Mouse (Mus musculus) ES-E14 (cell line): ENCODE measurements at regions not wholly inside any gene's neighbourhood (a gene's known extent, or its start where the extent isn't known, plus 50 kb on each side); places are given as distances from the start of the nearest gene placed in this dataset.

ENCODE experiments used
- DNase-seq: peaks from one replicate; pipeline ENCODE4 v3.0.0-alpha.2; 2013; ENCODE audit warnings: low read depth, low spot score
- H3K27ac ChIP-seq: 2 replicates; pipeline ENCODE4 v1.5.1; 2012; ENCODE audit warnings: low read depth, mild to moderate bottlenecking, low read length, moderate library complexity, mixed read lengths; ENCODE audit not compliant: poor library complexity, insufficient read depth, severe bottlenecking
- H3K36me3 ChIP-seq: 2 replicates; pipeline ENCODE4 v1.6.1; 2012; ENCODE audit warnings: mild to moderate bottlenecking, low read length, moderate library complexity, mixed read lengths; ENCODE audit not compliant: control insufficient read depth, poor library complexity, insufficient read depth, severe bottlenecking
- H3K4me1 ChIP-seq, 2 experiments: fragments of 150-350 bp in 1 of 2; sonication (generic) in 1 of 2; 2 replicates each; pipeline ENCODE4 v1.6.1; 2012; ENCODE audit warnings: low read length in 2 of 2, mild to moderate bottlenecking in 1 of 2, mixed read lengths in 1 of 2; ENCODE audit not compliant: control insufficient read depth in 2 of 2, insufficient read depth in 2 of 2, poor library complexity in 1 of 2
- H3K4me3 ChIP-seq, 2 experiments: fragments of 150-350 bp in 1 of 2; sonication (generic) in 1 of 2; 2 replicates each; pipeline ENCODE4 v1.5.1; 2012; ENCODE audit warnings: low read length in 2 of 2, low read depth in 1 of 2, mild to moderate bottlenecking in 1 of 2, mixed read lengths in 1 of 2; ENCODE audit not compliant: insufficient read depth in 1 of 2, poor library complexity in 1 of 2, severe bottlenecking in 1 of 2
- H3K9ac ChIP-seq: 2 replicates; pipeline ENCODE4 v1.6.1; 2012; ENCODE audit warnings: low read depth, mild to moderate bottlenecking, low read length, mixed read lengths; ENCODE audit not compliant: poor library complexity, insufficient read depth, severe bottlenecking
- H3K9me3 ChIP-seq: fragments of 150-350 bp; sonication (generic); 2 replicates; pipeline ENCODE4 v1.6.1; 2012; ENCODE audit warnings: low read depth, mild to moderate bottlenecking, low read length; ENCODE audit not compliant: control insufficient read depth, insufficient read depth
- CHD2 ChIP-seq: IDR thresholded peaks from 2 replicates; pipeline ENCODE4 v1.6.1; 2014; ENCODE audit warnings: mild to moderate bottlenecking, low read depth, low read length, inconsistent platforms
- HCFC1 ChIP-seq: IDR thresholded peaks from 2 replicates; pipeline ENCODE4 v1.6.1; 2012; ENCODE audit warnings: low read length, inconsistent platforms, borderline replicate concordance; ENCODE audit not compliant: insufficient read depth
- MAFK ChIP-seq: IDR thresholded peaks from 2 replicates; pipeline ENCODE4 v1.6.1; 2014; ENCODE audit warnings: mild to moderate bottlenecking, low read depth, low read length, inconsistent platforms; ENCODE audit not compliant: insufficient read depth
- ZC3H11A ChIP-seq: IDR thresholded peaks from 2 replicates; pipeline ENCODE4 v1.6.1; 2012; ENCODE audit warnings: low read depth, mild to moderate bottlenecking, inconsistent platforms, low read length, borderline replicate concordance
- ZNF384 ChIP-seq: IDR thresholded peaks from 2 replicates; pipeline ENCODE4 v1.6.1; 2012; ENCODE audit warnings: low read depth, low read length, inconsistent platforms
- in situ Hi-C, 2 experiments: fragments of 600-800 bp; cut with MboI; formaldehyde crosslinking; loops; one replicate each; pipeline ENCODE4 v1.15.1; 2025; ENCODE audit warnings: low sequenced_read_pairs in 2 of 2, inconsistent platforms in 1 of 2; ENCODE audit not compliant: unreplicated experiment in 2 of 2

DNA sequence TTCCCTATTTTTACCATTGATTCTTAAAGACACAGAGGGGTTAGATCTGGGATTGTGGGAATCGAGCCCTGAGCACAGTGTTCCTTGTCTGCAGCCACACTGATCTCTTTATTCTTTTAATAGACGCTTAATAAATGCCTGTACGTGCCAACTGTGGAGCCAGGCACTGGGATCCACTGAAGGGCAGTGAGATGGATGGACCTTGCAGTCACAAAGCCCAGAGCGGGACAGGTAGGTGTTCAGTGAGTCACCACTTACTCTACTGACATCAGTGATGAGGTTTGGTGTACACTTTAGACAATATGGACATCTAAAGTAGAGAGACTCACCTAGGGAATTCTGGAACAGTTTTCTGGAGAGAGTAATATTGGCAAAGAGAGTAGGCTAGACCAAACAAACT, 56.8 kb upstream of the Cnih3 start:
- DNase-seq = no peak
- in situ Hi-C loops = no loop called here
- H3K27ac ChIP-seq = no peak overlapping the region
- TF ChIP-seq HCFC1 (no peak), ZC3H11A (no peak), MAFK (no peak), CHD2 (no peak), ZNF384 (no peak)
- no peak overlapping the region for H3K4me3 ChIP-seq
- no peak overlapping the region for H3K9ac ChIP-seq
- no peaks in the 10 kb centered on the region for H3K4me1 ChIP-seq
- no peaks in the 10 kb centered on the region for H3K9me3 ChIP-seq
- H3K36me3 ChIP-seq = no peaks in the 10 kb centered on the region

DNA sequence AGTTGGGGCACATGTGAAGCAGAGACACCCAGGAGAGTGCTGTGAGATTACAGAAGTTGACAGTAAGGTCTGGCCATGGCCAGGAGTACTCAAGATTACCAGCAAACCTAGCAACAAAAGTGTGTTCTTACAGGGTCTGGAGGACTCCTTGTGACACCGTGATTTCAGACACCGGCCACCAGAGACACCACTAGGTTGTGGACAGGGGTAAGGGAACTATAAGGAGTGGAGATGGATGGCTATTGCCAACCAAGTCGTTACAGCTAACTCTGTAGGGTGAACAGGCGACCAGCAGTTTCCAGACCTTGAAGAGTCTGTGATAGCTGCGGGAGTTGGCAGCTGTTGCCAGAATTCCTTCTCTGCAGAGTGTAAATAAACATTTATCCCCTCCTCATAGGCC, 54.4 kb upstream of the Cnih3 start:
- H3K36me3 ChIP-seq = no peaks in the 10 kb centered on the region
- DNase-seq = no peak
- no peak overlapping the region for H3K9ac ChIP-seq
- H3K9me3 ChIP-seq = no peaks in the 10 kb centered on the region
- no peak overlapping the region for H3K4me3 ChIP-seq
- H3K4me1 ChIP-seq = no peaks in the 10 kb centered on the region
- in situ Hi-C loops = no loop called here
- no peak for TF ChIP-seq HCFC1
- H3K27ac ChIP-seq = no peak overlapping the region

DNA sequence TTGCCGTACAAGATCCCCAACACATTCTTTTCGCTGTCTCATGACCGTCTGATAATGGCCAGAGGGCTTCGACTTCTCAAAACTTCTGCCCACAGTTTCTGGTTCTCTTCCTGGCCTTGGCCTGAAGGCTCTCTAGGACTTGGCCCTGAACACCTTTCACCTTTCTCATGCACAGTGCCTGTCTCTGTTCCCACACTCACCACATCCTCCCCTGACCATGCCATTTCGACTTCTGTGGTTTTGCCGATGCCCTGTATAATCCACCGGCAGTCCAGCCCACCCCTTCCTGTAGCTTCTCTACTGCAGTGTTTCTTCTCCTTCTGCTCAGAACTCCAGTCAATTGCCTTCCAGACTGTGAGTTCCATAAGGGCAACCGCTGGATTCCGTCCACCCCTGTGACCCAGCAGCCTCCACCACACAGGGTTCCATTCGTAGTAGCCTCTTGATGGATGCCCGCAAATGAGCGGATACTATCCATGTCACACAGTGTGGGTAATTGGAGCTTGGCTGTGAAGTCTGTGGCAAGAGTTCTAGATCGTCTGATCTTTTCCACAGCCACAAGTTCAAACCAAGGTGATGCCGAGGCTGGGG, 53.3 kb upstream of the Cnih3 start:
- no peak overlapping the region for H3K4me3 ChIP-seq

DNA sequence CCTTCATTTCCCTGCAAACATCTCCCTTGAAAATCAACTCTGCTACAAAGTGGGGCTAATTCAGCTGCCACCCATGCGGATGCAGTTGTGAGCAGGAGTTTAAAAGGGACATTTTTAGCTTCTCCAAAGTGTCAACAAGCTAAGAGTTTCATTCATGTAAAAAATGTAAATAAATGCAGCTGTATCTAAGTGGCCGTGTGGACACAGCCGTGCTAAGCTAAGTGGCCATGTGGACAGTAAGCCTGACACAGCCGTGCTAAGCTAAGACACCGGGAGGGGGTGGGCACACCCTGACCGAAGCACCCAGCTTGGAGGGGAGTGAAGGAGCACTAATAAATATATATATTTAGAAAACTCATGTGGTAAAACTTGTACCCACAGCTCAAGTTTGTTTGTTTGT, 52.6 kb upstream of the Cnih3 start:
- H3K4me1 ChIP-seq = no peaks in the 10 kb centered on the region
- DNase-seq = no peak
- H3K36me3 ChIP-seq = no peaks in the 10 kb centered on the region
- no peak overlapping the region for H3K27ac ChIP-seq
- H3K9me3 ChIP-seq = no peaks in the 10 kb centered on the region
- in situ Hi-C loops = no loop called here
- no peak for TF ChIP-seq HCFC1
- TF ChIP-seq ZC3H11A = no peak
- no peak for TF ChIP-seq MAFK
- no peak for TF ChIP-seq CHD2
- no peak for TF ChIP-seq ZNF384
- no peak overlapping the region for H3K9ac ChIP-seq
- H3K4me3 ChIP-seq = no peak overlapping the region

More for the DNA sequence above, 53.3 kb upstream of the Cnih3 start:
- TF ChIP-seq ZNF384 (no peak), ZC3H11A (no peak), CHD2 (no peak), HCFC1 (no peak), MAFK (no peak)
- no peak overlapping the region for H3K9ac ChIP-seq
- in situ Hi-C loops = no loop called here
- no peaks in the 10 kb centered on the region for H3K9me3 ChIP-seq
- no peaks in the 10 kb centered on the region for H3K36me3 ChIP-seq
- no peak for DNase-seq
- no peaks in the 10 kb centered on the region for H3K4me1 ChIP-seq
- no peak overlapping the region for H3K27ac ChIP-seq

DNA sequence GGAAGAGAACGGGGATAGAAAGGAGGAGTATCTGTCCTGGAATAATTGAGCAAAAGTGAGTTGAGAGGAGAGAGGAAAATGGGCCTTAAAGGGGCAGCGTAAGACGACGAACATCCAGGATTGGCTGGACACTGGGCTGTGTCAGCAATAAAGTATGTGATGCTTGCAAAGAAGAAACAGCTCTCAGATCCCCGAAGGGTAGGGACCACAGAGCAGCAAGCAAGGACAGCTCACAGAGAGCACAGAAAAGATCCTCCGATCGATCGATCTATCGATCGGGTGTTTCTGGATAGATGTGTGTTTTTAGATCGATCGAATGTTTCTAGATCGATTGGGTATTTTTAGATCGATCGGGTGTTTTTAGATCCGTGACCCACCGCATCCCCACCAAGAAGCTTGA, 50.3 kb upstream of the Cnih3 start:
- Histone ChIP-seq H3K4me3 (no peak overlapping the region), H3K27ac (no peak overlapping the region), H3K9ac (no peak overlapping the region), H3K9me3 (no peaks in the 10 kb centered on the region), H3K4me1 (no peaks in the 10 kb centered on the region), H3K36me3 (no peaks in the 10 kb centered on the region)
- in situ Hi-C loops = no loop called here
- TF ChIP-seq ZC3H11A = no peak
- TF ChIP-seq ZNF384 = no peak
- TF ChIP-seq CHD2 = no peak
- TF ChIP-seq HCFC1 = no peak
- no peak for TF ChIP-seq MAFK
- DNase-seq = no peak
